Mouse (Mus musculus) lung, postnatal 0 days (tissue): ENCODE data around the gene Rora. TPM values are rescaled to one million over a fixed set of nuclear protein-coding genes. Genes with fewer than 3 reads are reported as not detected.

Source experiments
- ATAC-seq: fragments of 200-750 bp; cut with Nextera tagmentation; 2 replicates; pipeline ENCODE4 v1.8.0; 2017; ENCODE audit warnings: moderate library complexity
- DNase-seq: peaks from one replicate; pipeline ENCODE4 v3.0.0-alpha.2; 2016; ENCODE audit warnings: low spot score
- H3K27ac ChIP-seq: fragments of 300-500 bp; sonication (generic); 2 replicates; pipeline ENCODE4 v1.5.1; 2014; ENCODE audit warnings: antibody characterized with exemption, mild to moderate bottlenecking, low read length, mixed read lengths
- H3K27me3 ChIP-seq: fragments of 300-500 bp; sonication (generic); replicated peaks from 2 replicates; pipeline ENCODE4 v1.6.1; 2014; ENCODE audit warnings: low read length, mixed read lengths; ENCODE audit not compliant: insufficient read depth
- H3K36me3 ChIP-seq: fragments of 300-500 bp; sonication (generic); 2 replicates; pipeline ENCODE4 v1.6.1; 2014; ENCODE audit warnings: low read length, mixed read lengths; ENCODE audit not compliant: insufficient read depth
- H3K4me1 ChIP-seq: fragments of 300-500 bp; sonication (generic); 2 replicates; pipeline ENCODE4 v1.6.1; 2014; ENCODE audit warnings: antibody characterized with exemption, low read depth, low read length, mixed read lengths; ENCODE audit not compliant: insufficient read depth
- H3K4me2 ChIP-seq: fragments of 300-500 bp; sonication (generic); replicated peaks from 2 replicates; pipeline ENCODE4 v1.6.1; 2014; ENCODE audit warnings: low read depth, mild to moderate bottlenecking, low read length, moderate library complexity, mixed read lengths
- H3K4me3 ChIP-seq: fragments of 300-500 bp; sonication (generic); 2 replicates; pipeline ENCODE4 v1.5.1; 2014; ENCODE audit warnings: low read depth, low read length
- H3K9ac ChIP-seq: fragments of 300-500 bp; sonication (generic); replicated peaks from 2 replicates; pipeline ENCODE4 v1.6.1; 2014; ENCODE audit warnings: low read depth, mild to moderate bottlenecking
- H3K9me3 ChIP-seq: fragments of 300-500 bp; sonication (generic); 2 replicates; pipeline ENCODE4 v1.6.1; 2016; ENCODE audit warnings: low read length, mixed read lengths
- CTCF ChIP-seq: IDR thresholded peaks from 2 replicates; pipeline ENCODE4 v1.5.1; 2016; ENCODE audit warnings: antibody characterized with exemption, mild to moderate bottlenecking
- EP300 ChIP-seq: IDR thresholded peaks from 2 replicates; pipeline ENCODE4 v1.6.1; 2016; ENCODE audit warnings: antibody characterized with exemption, mild to moderate bottlenecking, control low read depth
- WGBS: fragments of 180-500 bp; shearing (Covaris S2); extraction: QIAGEN DNeasy Blood & Tissue Kit; methylation state at CpG from one replicate; pipeline ENCODE4 v1.1.7; 2014; 5-methylcytosine and 5-hydroxymethylcytosine counted together
- polyA plus RNA-seq: library from polyadenylated mRNA; unstranded; fragments of >200 nt; fragmentation: Nextera tagmentation; extraction: Ambion mirVana; gene quantifications from 2 replicates; pipeline ENCODE4 v1.2.1, GENCODE M21; 2015

Gene Rora
- polyA plus RNA-seq, 1 experiment from 2014 or later = 18.8 TPM

GRCm38 (mm10) chr9:68790922-68791321, 137.3 kb downstream of the Rora start:
- Histone ChIP-seq H3K36me3 (no peaks in the 10 kb centered on the region), H3K27ac (no peak overlapping the region), H3K4me1 (no peaks in the 10 kb centered on the region), H3K4me3 (no peak overlapping the region), H3K4me2 (no peak overlapping the region), H3K9ac (no peak overlapping the region), H3K9me3 (no peaks in the 10 kb centered on the region), H3K27me3 (no peaks in the 10 kb centered on the region)
- TF ChIP-seq EP300 (no peak), CTCF (no peak)
- no peak for ATAC-seq
- peak; percentile 61 for DNase-seq
- WGBS = 41% methylated on average over 4 of the region's 4 CpGs

- TF ChIP-seq EP300 = no peak
- TF ChIP-seq CTCF = no peak
- Histone ChIP-seq H3K27me3 (no peaks in the 10 kb centered on the region), H3K9me3 (no peaks in the 10 kb centered on the region), H3K9ac (no peak overlapping the region), H3K36me3 (no peaks in the 10 kb centered on the region), H3K4me1 (no peaks in the 10 kb centered on the region), H3K4me2 (no peak overlapping the region), H3K4me3 (no peak overlapping the region), H3K27ac (no peak overlapping the region)
- DNase-seq = no peak
- WGBS = 62% methylated on average over 16 of the region's 16 CpGs
- ATAC-seq = no peak
Observed at GRCm38 (mm10) chr9:68791982-68792540, 138.5 kb downstream of the Rora start.

GRCm38 (mm10) chr9:68795314-68795713, 141.7 kb downstream of the Rora start:
- H3K4me2 ChIP-seq = no peak overlapping the region
- no peak overlapping the region for H3K4me3 ChIP-seq
- TF ChIP-seq EP300 (no peak), CTCF (no peak)
- no peak for DNase-seq
- no peaks in the 10 kb centered on the region for H3K27me3 ChIP-seq
- WGBS = 85% methylated on average over 13 of the region's 13 CpGs
- H3K4me1 ChIP-seq = no peaks in the 10 kb centered on the region
- no peaks in the 10 kb centered on the region for H3K9me3 ChIP-seq
- no peaks in the 10 kb centered on the region for H3K36me3 ChIP-seq
- no peak overlapping the region for H3K9ac ChIP-seq
- H3K27ac ChIP-seq = no peak overlapping the region
- ATAC-seq = no peak

- H3K9ac ChIP-seq = no peak overlapping the region
- no peak overlapping the region for H3K4me2 ChIP-seq
- no peaks in the 10 kb centered on the region for H3K36me3 ChIP-seq
- TF ChIP-seq CTCF (no peak), EP300 (no peak)
- no peaks in the 10 kb centered on the region for H3K9me3 ChIP-seq
- H3K4me1 ChIP-seq = no peaks in the 10 kb centered on the region
- H3K27me3 ChIP-seq = no peaks in the 10 kb centered on the region
- no peak for DNase-seq
- H3K4me3 ChIP-seq = no peak overlapping the region
- H3K27ac ChIP-seq = no peak overlapping the region
- WGBS = 92% methylated on average over 4 of the region's 4 CpGs
- no peak for ATAC-seq
Observed at GRCm38 (mm10) chr9:68798221-68798620, 144.6 kb downstream of the Rora start.

- WGBS = 77% methylated on average over 6 of the region's 6 CpGs
- no peak for DNase-seq
- TF ChIP-seq EP300 = no peak
- no peak for TF ChIP-seq CTCF
Observed at GRCm38 (mm10) chr9:68799065-68799464, 145.5 kb downstream of the Rora start.

GRCm38 (mm10) chr9:68804229-68804628, 150.6 kb downstream of the Rora start:
- Histone ChIP-seq H3K9me3 (no peaks in the 10 kb centered on the region), H3K27me3 (no peaks in the 10 kb centered on the region), H3K4me1 (no peaks in the 10 kb centered on the region), H3K4me3 (no peak overlapping the region), H3K9ac (no peak overlapping the region), H3K4me2 (no peak overlapping the region), H3K36me3 (no peaks in the 10 kb centered on the region), H3K27ac (no peak overlapping the region)
- 58% methylated on average over 6 of the region's 6 CpGs for WGBS
- no peak for TF ChIP-seq EP300
- no peak for TF ChIP-seq CTCF
- ATAC-seq (no peak), DNase-seq (no peak)

More at GRCm38 (mm10) chr9:68799065-68799464, 145.5 kb downstream of the Rora start:
- Histone ChIP-seq H3K4me2 (no peak overlapping the region), H3K4me3 (no peak overlapping the region), H3K9ac (no peak overlapping the region), H3K4me1 (no peaks in the 10 kb centered on the region), H3K27ac (no peak overlapping the region), H3K9me3 (no peaks in the 10 kb centered on the region), H3K36me3 (no peaks in the 10 kb centered on the region), H3K27me3 (no peaks in the 10 kb centered on the region)
- no peak for ATAC-seq

- H3K4me1 ChIP-seq = no peaks in the 10 kb centered on the region
- H3K36me3 ChIP-seq = no peaks in the 10 kb centered on the region
- no peak overlapping the region for H3K4me3 ChIP-seq
- no peaks in the 10 kb centered on the region for H3K27me3 ChIP-seq
- no peak for DNase-seq
- no peak for ATAC-seq
- H3K4me2 ChIP-seq = no peak overlapping the region
- no peaks in the 10 kb centered on the region for H3K9me3 ChIP-seq
- H3K27ac ChIP-seq = no peak overlapping the region
- no peak overlapping the region for H3K9ac ChIP-seq
- 49% methylated on average over 5 of the region's 5 CpGs for WGBS
- TF ChIP-seq EP300 = no peak
- TF ChIP-seq CTCF = no peak
Observed at GRCm38 (mm10) chr9:68805776-68806175, 152.2 kb downstream of the Rora start.
